Mouse (Mus musculus) liver, postnatal 0 days (tissue): ENCODE results near the gene Acadvl. TPM values are rescaled to one million over a fixed set of nuclear protein-coding genes. Genes with fewer than 3 reads are reported as not detected.

ENCODE experiments used
- ATAC-seq: fragments of 200-750 bp; cut with Nextera tagmentation; 2 replicates; pipeline ENCODE4 v1.8.0; 2017; ENCODE audit warnings: mild to moderate bottlenecking, moderate library complexity
- DNase-seq: peaks from one replicate; pipeline ENCODE4 v3.0.0-alpha.2; 2016
- H3K27ac ChIP-seq: fragments of 300-500 bp; sonication (generic); 2 replicates; pipeline ENCODE4 v1.5.1; 2014; ENCODE audit warnings: antibody characterized with exemption, moderate library complexity, mild to moderate bottlenecking, low read depth
- H3K27me3 ChIP-seq: fragments of 300-500 bp; sonication (generic); 2 replicates; pipeline ENCODE4 v1.6.1; 2014; ENCODE audit warnings: low read length, control low read depth, mixed read lengths; ENCODE audit not compliant: insufficient read depth
- H3K36me3 ChIP-seq: fragments of 300-500 bp; sonication (generic); replicated peaks from 2 replicates; pipeline ENCODE4 v1.6.1; 2014; ENCODE audit warnings: mild to moderate bottlenecking, control low read depth, low read length, moderate library complexity, mixed read lengths; ENCODE audit not compliant: insufficient read depth
- H3K4me1 ChIP-seq: fragments of 300-500 bp; sonication (generic); 2 replicates; pipeline ENCODE4 v1.6.1; 2014; ENCODE audit warnings: antibody characterized with exemption, mild to moderate bottlenecking, control low read depth; ENCODE audit not compliant: insufficient read depth
- H3K4me2 ChIP-seq: fragments of 300-500 bp; sonication (generic); 2 replicates; pipeline ENCODE4 v1.6.1; 2014; ENCODE audit warnings: low read depth, mild to moderate bottlenecking, low read length, moderate library complexity, mixed read lengths
- H3K4me3 ChIP-seq: fragments of 300-500 bp; sonication (generic); 2 replicates; pipeline ENCODE4 v1.5.1; 2014; ENCODE audit warnings: low read depth, low read length
- H3K9ac ChIP-seq: fragments of 300-500 bp; sonication (generic); replicated peaks from 2 replicates; pipeline ENCODE4 v1.6.1; 2014; ENCODE audit warnings: mild to moderate bottlenecking, moderate library complexity
- H3K9me3 ChIP-seq: fragments of 300-500 bp; sonication (generic); 2 replicates; pipeline ENCODE4 v1.6.1; 2016; ENCODE audit warnings: mild to moderate bottlenecking, control low read depth, low read length, mixed read lengths
- CTCF ChIP-seq: sonication (generic); IDR thresholded peaks from 2 replicates; pipeline ENCODE4 v1.5.1; 2016; ENCODE audit warnings: antibody characterized with exemption, low read depth
- EP300 ChIP-seq: IDR thresholded peaks from 2 replicates; pipeline ENCODE4 v1.6.1; 2016; ENCODE audit warnings: antibody characterized with exemption, low read depth, mild to moderate bottlenecking
- WGBS: fragments of 180-500 bp; shearing (Covaris S2); extraction: QIAGEN DNeasy Blood & Tissue Kit; methylation state at CpG from one replicate; pipeline ENCODE4 v1.1.7; 2014; ENCODE audit not compliant: insufficient replicate concordance; 5-methylcytosine and 5-hydroxymethylcytosine counted together
- polyA plus RNA-seq: library from polyadenylated mRNA; unstranded; fragments of >200 nt; fragmentation: Nextera tagmentation; extraction: Ambion mirVana; gene quantifications from 2 replicates; pipeline ENCODE4 v1.2.1, GENCODE M21; 2015

Gene Acadvl
- polyA plus RNA-seq, 1 experiment from 2014 or later, result 367 TPM

DNA sequence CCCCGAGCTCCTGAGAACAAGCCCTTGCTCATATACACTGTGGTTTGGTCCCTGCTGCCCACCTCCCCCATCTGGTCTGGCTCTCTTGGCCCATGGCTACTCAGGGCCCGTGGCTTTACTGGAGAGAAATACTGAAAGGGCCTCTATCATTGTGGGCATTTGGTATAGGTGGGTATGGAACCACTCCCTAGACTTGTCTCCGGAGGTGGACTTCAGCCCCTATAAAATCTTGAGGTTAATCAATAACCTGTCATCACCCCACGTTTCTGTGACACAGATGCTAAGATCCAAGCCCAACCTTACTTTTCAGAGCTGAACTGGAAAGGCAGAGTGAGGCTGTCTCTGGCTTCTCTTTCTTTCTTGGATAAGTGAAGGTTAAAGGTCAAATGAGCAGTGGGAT, 46.4 kb downstream of the Acadvl start:
- 70% methylated on average over 4 of the region's 4 CpGs for WGBS
- H3K4me2 ChIP-seq, result no peak overlapping the region
- no peak for ATAC-seq
- H3K36me3 ChIP-seq, result peaks cover 29% of the 10 kb centered on the region
- H3K9ac ChIP-seq, result no peak overlapping the region
- no peak overlapping the region for H3K4me3 ChIP-seq
- H3K9me3 ChIP-seq, result no peaks in the 10 kb centered on the region
- H3K27me3 ChIP-seq, result peaks cover 38% of the 10 kb centered on the region
- DNase-seq, result no peak
- peaks cover 16% of the 10 kb centered on the region for H3K4me1 ChIP-seq
- no peak overlapping the region for H3K27ac ChIP-seq
- TF ChIP-seq EP300 (no peak), CTCF (no peak)

DNA sequence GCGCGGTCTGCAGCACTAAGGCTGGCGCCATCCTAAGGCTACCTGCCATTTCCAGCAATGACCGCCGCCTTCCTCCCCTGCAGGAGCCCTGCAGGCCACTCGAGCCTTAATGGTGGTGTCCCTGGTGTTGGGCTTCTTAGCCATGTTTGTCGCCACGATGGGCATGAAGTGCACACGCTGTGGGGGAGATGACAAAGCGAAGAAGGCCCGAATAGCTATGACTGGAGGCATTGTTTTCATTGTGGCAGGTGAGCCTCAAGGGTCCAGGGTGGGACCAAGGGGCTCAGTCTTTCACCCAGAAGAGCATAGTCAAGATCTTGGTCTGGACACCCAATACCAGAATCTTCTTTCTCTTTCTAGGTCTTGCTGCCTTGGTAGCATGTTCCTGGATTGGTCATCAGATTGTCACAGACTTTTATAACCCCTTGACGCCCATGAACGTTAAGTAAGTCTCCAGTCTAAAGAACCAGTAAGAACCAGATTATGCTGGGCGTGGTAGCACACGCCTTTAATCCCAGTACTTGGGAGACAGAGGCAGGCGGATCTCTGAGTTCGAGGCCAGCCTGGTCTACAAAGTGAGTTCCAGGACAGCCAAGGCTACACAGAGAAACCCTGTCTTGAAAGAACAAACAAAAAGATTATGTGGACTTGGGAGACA, 48.2 kb downstream of the Acadvl start:
- Histone ChIP-seq H3K9me3 (no peaks in the 10 kb centered on the region), H3K27ac (no peak overlapping the region), H3K4me1 (peaks cover 16% of the 10 kb centered on the region), H3K9ac (no peak overlapping the region; the same call in 1 of the 2 replicates), H3K27me3 (peaks cover 50% of the 10 kb centered on the region), H3K36me3 (peaks cover 14% of the 10 kb centered on the region), H3K4me2 (peak overlapping the region; percentile 67), H3K4me3 (peak overlapping the region; percentile 40)
- 33% methylated on average over 17 of the region's 17 CpGs for WGBS
- TF ChIP-seq EP300 (no peak), CTCF (no peak)
- DNase-seq, result no peak
- ATAC-seq, result no peak

GRCm38 (mm10) chr11:69966006-69966859, 49.0 kb downstream of the Acadvl start:
- H3K36me3 ChIP-seq, result peaks cover 14% of the 10 kb centered on the region
- H3K27me3 ChIP-seq, result peaks cover 54% of the 10 kb centered on the region
- H3K4me1 ChIP-seq, result peaks cover 16% of the 10 kb centered on the region
- peak; percentile 52 for DNase-seq
- no peak overlapping the region for H3K27ac ChIP-seq
- ATAC-seq, result peak; percentile 59
- H3K4me2 ChIP-seq, result peak overlapping the region; percentile 67
- 3% methylated on average over 57 of the region's 59 CpGs for WGBS
- TF ChIP-seq EP300 (no peak), CTCF (no peak)
- H3K9me3 ChIP-seq, result no peaks in the 10 kb centered on the region
- H3K9ac ChIP-seq, result peak overlapping the region; percentile 34; the same call in 1 of the 2 replicates
- peak overlapping the region; percentile 40 for H3K4me3 ChIP-seq

DNA sequence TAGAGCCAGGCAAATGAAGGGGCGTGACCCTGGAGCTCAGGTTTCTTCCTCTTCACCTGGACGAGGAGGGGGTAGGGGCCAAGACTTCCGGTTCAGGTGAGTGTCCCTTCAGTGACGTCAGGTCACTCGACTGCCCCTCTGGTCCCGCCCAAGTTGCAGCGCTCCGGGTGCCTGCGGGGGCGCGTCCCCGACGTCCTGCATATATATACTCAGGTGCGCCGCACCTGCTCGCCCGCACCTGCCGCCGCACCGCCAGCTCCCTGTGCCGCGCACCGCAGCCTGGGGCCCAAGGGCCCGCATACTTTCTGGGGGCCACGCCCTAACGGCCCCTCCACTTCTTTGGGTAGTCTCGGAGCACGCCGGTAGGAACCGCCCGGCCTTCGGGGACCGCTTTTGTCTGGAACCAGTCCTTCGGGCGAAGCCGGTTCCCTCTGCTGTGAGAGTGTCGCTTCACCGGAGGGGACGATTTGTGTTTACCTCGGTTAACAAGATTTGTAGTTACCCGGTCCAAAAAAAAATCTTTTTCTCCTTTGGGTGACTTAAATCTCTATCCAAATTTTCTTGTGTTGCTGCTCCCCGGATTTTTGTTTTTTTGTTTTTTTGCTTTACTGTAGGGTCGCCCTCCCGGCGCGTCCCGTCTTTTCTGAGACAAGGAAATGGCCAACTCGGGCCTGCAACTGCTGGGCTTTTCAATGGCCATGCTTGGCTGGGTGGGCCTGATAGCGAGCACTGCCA, 49.8 kb downstream of the Acadvl start:
- Histone ChIP-seq H3K27me3 (peaks cover 54% of the 10 kb centered on the region), H3K27ac (no peak overlapping the region), H3K9me3 (no peaks in the 10 kb centered on the region), H3K4me1 (peaks cover 16% of the 10 kb centered on the region), H3K4me3 (peak overlapping the region; percentile 40), H3K4me2 (peak overlapping the region; percentile 67), H3K9ac (0 out of 2 replicates have a peak overlapping the region, but pooled peaks have one; percentile 34), H3K36me3 (peaks cover 11% of the 10 kb centered on the region)
- TF ChIP-seq CTCF (no peak), EP300 (no peak)
- 3% methylated on average over 47 of the region's 49 CpGs for WGBS
- no peak for ATAC-seq
- DNase-seq, result peak; percentile 18

DNA sequence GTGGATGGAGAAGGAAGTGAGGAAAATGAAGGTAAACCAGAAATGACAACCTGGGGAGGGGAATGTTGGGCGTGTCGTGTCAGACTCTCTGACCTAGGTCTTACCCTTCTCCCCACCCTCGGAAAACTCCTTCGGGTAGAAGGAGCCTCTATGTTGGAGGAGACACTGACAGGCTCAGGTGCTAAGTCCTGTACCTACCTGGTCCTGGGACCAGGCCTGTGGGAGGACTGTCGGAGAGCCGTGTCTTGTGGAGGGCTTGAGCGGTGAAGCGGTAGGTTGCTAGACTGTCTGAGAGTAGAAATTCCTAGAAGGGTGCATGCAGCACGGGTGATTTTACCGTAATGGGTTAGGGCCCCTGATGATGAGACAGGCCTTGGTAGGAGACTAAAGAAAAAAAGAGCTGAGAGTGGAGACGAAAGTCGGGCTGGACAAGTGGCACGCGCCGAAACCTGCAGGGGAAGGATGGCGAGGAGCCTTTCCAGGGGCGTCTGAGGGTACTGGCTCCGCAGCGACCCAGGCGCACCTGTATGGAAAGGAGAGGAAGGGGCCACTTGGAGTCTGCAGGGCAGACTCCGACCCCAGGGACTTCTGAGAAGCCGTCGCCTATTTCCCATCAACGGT, 50.5 kb downstream of the Acadvl start, which contains the start of gene Cldn7:
Cldn7 (plus strand) TSS at position 130 of the 621 bp plus-strand sequence.
- peaks cover 4% of the 10 kb centered on the region; the same call in 1 of the 2 replicates for H3K36me3 ChIP-seq
- H3K27ac ChIP-seq, result no peak within 1 kb of the TSS
- DNase-seq, result no peak
- no peak for ATAC-seq
- peak within 1 kb of the TSS; percentile 50 for H3K4me2 ChIP-seq
- H3K9ac ChIP-seq, result no peak within 1 kb of the TSS
- no peak for TF ChIP-seq CTCF
- no peak for TF ChIP-seq EP300
- peaks cover 16% of the 10 kb centered on the region for H3K4me1 ChIP-seq
- WGBS, result 15% methylated on average over 23 of the region's 24 CpGs
- peaks cover 54% of the 10 kb centered on the region for H3K27me3 ChIP-seq
- peak within 1 kb of the TSS; percentile 40 for H3K4me3 ChIP-seq
- H3K9me3 ChIP-seq, result no peaks in the 10 kb centered on the region
